Mouse (Mus musculus): ENCODE measurements around the gene Adss.
A peak's percentile ranks its signal among the peaks of the same experiment; 100 is the strongest.
"Not testable (repeated sequence)": the region's sequence is repeated elsewhere in the genome, so short reads cannot be mapped to it uniquely, and the experiment has no call there.

The Adss gene

DNA sequence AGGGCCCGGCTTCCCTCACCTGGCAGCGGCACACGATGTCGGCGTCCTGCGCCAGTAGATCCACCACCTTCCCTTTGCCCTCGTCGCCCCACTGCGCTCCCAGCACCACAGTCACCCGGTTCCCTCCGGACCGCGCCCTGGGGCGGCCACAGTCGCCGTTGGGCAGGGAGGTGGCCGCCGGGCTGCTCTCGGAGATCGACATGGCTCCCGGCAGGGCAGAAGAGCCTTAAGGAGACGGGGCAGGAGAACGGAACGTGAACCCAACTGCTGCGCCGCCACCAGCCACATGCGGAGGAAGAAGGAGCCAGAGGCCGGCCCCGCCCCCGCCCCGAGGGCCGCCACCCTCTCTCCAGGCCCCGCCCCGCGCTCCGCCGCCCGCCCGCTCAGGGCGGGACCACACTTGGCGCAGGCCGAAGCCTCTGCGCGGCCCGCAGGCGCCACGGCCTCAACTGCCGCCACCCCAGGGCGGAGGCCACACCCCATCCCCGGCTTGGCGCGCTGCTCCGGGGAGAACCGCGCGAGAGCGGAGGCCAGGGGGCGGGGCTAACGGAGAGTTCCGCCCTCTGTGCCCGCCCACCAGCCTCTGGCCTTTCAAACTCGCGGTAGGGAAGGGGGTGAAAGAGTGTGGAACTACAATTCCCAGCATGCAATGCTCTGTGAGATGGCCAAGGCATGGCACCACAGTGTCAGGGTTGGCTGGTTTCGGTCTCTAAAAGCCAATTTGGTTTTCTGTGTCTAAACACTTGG is at the start of gene Adss:
TSS of gene Adss (minus strand) at position 319 of the 747 bp plus-strand sequence.
- peak; percentile 99 for DNase-seq (ENCODE audit: low spot score)

DNA sequence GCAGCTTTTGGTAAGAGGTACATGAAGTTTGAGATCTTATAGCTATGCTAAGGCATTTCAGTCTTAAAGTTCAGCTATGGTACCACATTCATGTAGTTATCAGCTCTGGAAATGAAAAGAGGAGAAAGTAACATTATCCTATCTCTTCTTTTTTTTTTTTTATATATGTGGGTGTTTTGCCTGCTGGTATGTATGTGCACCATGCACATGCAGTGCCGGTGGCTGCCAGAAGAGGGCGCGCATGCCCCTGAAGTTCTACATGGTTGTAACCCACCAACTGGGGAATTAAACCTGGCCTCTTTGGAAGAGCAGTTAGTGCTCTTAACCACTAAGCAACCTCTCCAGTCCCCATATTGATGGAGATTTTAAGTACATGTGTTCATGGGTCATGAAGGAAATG is 49.5 kb upstream of the Adss start:
- DNase-seq (ENCODE audit: low spot score): not testable (repeated sequence)

GRCm38 (mm10) chr1:177827776-177828175 is 31.5 kb upstream of the Adss start:
- not testable (repeated sequence) for DNase-seq (ENCODE audit: low spot score)

DNA sequence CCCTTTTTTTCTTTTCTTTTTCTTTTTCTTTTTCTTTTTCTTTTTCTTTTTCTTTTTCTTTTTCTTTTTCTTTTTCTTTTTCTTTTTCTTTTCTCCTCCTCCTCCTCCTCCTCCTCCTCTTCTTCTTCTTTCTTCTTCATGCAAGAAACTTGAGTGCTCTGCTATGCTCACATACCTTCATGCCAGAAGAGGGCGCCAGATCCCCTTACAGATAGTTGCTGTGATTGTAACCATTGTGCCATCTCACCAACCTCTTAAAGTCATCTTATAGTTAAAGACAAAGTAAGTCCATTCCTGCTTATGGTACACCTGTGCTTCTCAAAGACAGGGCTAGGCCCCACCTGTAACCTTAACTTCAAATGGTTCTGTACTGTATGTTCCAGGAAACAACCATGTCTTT is 10.5 kb upstream of the Adss start:
- peak; percentile 26 for DNase-seq (ENCODE audit: low spot score)

- no peak for DNase-seq (ENCODE audit: low spot score)
These were observed 7.2 kb upstream of the Adss start for GRCm38 (mm10) chr1:177803511-177803910.

DNA sequence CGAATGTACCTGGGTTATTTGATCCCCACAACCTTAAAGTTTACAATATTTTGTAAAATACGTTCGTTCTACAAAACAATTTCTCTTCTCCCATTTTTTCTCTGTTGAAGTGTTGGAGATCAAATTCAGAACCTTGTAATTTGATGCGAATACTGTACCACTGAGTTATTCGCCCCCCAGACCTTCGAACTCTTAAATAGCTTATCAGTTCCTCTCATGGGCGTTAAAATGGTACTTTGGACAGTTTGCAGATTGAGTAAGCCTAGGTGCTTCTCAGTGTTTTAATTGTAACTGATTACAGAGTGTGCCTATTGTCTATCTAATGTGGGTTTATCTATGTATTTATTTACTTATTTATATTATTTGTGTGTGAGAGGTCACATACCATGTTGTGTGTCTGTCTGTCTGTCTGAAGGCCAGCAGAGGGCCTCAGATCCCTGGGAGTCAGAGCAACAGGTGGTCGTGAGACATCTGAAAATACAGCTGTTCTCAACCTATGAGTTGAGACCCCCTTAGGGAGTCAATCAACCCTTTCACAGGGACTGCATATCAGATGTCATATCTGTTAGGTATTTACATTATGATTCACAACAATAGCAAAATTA is 942 bp upstream of the Adss start:
- DNase-seq (ENCODE audit: low spot score): peak; percentile 35

DNA sequence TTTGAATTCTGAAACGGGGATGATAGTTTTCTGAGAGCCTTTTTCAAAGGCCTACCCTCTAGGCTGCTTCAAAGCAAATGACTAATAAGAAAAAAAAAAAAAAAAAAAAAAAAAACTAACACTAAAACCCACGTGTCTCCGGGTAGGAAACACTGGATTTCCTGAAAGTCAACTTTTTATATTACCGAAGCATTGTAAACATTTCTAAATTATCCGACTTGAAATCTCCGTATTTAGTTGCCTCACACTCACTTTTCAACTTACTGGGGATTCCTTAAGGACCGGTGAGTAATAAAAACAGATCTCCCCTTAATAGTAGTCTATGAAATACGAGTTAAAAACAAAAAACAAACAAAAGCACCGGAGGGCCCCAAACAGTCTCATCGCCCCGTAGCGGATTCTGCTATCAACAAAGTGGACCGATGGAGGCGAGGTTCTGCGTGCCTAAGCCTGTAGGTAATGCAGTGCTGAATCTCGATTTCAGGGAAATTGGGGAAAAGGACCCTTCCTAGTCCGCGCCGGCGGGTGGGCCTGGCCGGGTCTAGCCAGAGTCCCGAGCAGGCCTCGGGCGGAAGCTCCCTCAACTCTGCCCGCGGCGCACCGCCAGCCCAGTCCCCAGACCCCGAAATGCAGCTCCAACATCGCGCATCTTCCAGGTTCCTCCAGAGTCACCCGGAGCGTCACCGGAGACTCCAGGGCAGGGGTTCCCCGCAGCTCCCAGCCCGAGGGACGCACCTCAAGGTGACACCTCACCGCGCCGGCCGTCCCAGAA is 704 bp downstream of the Adss start:
- peak; percentile 64 for DNase-seq (ENCODE audit: low spot score)

- DNase-seq (ENCODE audit: low spot score): peak; percentile 14
These were observed 1.4 kb downstream of the Adss start for GRCm38 (mm10) chr1:177794866-177795265.

DNA sequence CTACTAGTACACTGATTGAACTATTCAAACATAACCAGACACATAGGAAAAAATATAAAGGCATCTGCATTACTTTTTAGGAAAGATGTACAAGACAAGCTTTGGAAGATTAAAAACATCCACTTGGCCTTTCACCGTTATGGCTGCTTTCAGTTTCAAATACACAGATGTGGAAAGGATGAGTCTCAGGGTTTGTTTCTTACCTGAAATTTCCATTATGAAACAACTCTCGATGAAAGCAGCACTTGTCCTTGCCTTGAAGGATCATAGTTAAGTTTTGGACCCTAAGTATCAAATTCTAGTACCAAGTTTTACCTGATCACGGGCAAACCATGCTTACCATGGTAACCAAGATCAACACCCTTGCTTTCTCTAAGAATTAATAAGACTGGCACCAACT is 3.5 kb downstream of the Adss start:
- DNase-seq (ENCODE audit: low spot score): no peak

- DNase-seq (ENCODE audit: low spot score): no peak
These were observed 18.9 kb downstream of the Adss start for GRCm38 (mm10) chr1:177777397-177777796.

GRCm38 (mm10) chr1:177768931-177769330 is 27.4 kb downstream of the Adss start:
- no peak for DNase-seq (ENCODE audit: low spot score)

DNA sequence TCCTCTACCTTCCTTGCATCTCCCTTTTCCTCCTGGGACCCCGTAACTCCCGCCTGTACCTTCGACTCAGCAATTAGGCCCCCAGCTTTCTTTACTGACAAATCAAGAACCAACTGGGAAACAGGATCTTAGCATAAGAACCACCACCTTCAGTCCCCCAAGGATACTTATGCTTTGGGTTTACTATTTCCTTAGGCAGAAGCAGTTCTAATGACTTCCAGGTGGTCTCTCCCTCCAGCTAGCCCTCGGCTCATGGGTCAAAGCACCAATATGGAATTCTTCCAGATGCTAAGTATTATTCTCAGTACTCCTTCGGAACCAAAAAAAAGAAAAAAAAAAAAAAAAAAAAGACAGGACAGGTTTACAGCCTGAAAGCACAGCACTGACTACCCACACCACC is 39.1 kb downstream of the Adss start:
- DNase-seq (ENCODE audit: low spot score): no peak

- no peak for DNase-seq (ENCODE audit: low spot score)
These were observed 42.8 kb downstream of the Adss start for GRCm38 (mm10) chr1:177753496-177753895.

DNA sequence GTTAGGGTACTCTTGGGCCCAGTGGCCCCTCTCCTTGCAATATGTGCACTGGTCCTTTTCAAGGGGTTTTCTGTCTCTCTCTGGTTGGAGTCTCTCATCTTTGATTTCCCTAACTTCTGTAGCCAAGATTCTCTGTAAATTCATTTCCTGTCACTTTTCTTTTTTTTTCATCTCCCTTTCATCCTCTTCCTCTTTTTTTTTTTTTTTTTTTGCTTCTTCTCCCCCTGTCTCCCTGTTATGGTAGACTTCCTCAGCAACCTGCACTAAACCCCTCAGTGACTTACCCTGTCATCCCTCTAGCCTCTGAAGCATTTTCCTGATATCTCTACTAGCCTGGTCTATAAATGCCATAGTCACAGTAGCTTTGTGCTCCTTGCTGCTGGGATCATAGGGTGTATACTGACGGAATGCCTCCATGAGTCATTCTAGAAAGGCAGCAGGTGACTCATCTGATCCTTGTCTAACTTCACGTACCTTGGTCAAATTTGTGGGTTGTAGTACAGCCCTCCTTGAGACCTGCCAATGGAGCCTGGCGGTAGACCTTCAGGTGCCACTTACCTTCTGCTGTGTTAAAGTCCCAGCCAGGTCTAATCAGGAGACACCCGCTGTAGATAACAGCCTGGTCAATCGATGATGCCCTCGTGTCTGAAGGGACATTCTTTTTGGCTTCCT is 48.3 kb downstream of the Adss start:
- no peak for DNase-seq (ENCODE audit: low spot score)

- no peak for DNase-seq (ENCODE audit: low spot score)
These were observed 51.6 kb downstream of the Adss start for GRCm38 (mm10) chr1:177744521-177745325.

DNA sequence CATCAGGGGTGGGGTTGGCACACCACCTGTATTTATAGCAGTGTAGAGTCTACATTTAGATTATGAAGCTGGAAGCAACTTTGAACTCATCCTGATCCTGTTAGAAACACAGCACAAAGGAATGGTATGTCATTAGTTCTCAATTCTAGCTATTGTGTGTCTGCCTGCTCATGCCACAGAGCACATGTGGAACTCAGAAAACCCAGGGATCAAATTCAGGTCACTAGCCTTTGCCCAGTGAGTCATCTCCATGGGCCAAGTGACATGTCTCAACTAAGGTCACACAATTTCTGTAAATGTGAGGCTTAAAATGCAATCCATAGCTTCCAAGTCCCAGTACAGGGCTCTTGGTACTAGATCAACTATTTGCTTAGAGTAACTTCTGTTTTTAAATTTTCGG is 54.2 kb downstream of the Adss start:
- no peak for DNase-seq (ENCODE audit: low spot score)

DNA sequence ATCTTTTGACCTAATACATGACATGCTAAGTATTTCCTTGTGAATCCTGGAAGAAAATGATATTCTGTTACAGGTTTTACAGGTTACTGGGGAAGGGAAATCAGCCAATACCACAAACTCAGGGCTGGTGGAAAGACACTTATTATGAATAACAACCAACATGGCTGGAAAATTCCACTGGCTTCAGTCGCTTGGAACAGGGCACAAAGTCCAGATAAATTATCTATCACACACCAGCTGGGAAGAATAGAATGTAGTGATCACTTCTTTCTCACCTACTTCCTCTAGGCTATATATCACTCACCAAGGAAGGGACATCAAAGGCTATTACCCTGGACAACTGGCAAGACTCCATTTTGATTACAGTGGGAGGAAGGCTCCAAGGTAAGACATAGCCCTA is 55.6 kb downstream of the Adss start:
- no peak for DNase-seq (ENCODE audit: low spot score)

- no peak for DNase-seq (ENCODE audit: low spot score)
These were observed 58.7 kb downstream of the Adss start for GRCm38 (mm10) chr1:177737505-177738105.

- DNase-seq (ENCODE audit: low spot score): no peak
These were observed 64.3 kb downstream of the Adss start for GRCm38 (mm10) chr1:177731973-177732372.

DNA sequence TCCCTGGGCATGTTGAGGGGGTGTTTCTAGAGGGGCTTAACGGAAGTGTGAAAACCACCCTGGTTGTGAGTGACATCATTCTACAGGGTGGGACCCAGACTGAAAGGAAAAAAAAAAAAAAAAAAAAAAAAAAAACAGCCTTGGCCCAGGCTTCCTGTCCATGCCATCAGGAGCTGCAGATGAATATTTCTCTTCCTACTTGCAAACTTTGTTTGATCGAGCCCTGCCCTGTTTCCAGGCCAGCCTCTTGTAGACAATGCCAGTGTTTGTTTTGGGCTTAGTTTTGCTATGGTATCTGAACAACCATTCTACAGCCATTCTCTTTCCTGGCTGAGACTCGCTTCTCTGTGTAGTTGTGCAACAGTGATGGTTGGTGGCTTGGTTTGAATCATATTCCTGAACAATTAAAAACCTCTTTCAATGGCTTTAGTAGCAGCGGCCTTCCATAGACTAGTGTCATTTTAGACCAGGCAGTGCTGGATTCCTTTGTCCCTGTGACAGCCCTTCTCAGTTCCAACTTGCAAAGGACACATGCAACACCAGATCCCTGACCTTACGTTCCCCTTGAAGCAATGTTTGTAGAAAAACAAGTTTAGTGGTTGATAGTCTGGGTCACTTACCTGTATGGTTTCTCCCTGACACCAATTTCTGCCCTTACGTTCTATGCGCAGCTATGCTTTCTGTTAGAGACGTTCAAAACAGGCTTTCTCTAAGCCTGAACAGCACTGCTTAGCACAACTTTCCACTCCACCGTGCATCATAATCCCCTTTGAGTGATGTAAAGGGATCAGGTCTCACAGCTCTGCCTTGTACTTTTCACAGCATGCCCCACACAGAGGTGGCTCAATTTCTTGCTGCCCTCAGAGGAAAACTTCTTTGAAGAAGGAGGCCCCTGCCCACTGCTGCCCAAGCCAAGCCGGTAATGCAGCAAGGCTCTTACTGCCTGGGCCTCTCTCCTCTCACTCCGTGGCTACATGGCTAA is 67.0 kb downstream of the Adss start, which contains the start of gene 1700016C15Rik:
TSS of gene 1700016C15Rik (plus strand) at position 772 of the 982 bp plus-strand sequence.
- peak; percentile 17 for DNase-seq (ENCODE audit: low spot score)
